Mouse (Mus musculus) erythroblast, adult 5-6 weeks (primary cell): ENCODE data around the gene Gm20489. TPM values are rescaled to one million over a fixed set of nuclear protein-coding genes. Genes with fewer than 3 reads are reported as not detected.

Experiments
- ATAC-seq: replicated peaks from 2 replicates; pipeline ENCODE4 v1.8.0; 2016; ENCODE audit warnings: moderate number of reproducible peaks, mild to moderate bottlenecking, moderate TSS enrichment, inconsistent platforms; ENCODE audit not compliant: poor library complexity, low FRiP score, severe bottlenecking
- total RNA-seq, 2 experiments: library from RNA; stranded (forward) in 1 of 2; stranded (reverse) in 1 of 2; fragments of 150-400 nt in 1 of 2; fragments of 200-764, 138-1000 nt in 1 of 2; gene quantifications; 2 replicates each; pipeline versions ENCODE4 v1.2.3 to v1.2.4; 2015 to 2017; ENCODE audit warnings: low replicate concordance in 2 of 2

Gm20489 gene
- total RNA-seq (2015; ENCODE audit: low replicate concordance) (not detected in 2 replicates), total RNA-seq (2017; ENCODE audit: low replicate concordance) (not detected in 2 replicates)

DNA sequence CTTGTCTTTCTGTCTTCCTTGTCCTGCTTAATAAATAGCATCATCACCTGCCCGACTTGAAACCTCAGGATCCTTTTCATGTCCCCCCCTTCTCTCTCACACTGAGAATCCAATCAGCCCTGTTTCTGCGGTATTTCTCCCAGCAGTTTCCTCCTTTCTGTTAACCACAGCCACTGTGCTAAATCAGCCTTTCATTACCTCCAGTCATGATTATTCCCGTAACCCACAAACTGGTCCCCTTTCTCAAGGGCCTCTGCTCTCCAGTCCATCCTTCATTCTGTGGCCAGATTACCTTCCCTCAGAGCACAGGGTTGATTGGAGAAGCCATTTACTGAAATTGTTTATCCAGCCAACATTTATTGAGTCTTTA lies at the start of gene Gm20489:
Gm20489 (minus strand) TSS at position 269 of the 370 bp plus-strand sequence.
- no peak for ATAC-seq

DNA sequence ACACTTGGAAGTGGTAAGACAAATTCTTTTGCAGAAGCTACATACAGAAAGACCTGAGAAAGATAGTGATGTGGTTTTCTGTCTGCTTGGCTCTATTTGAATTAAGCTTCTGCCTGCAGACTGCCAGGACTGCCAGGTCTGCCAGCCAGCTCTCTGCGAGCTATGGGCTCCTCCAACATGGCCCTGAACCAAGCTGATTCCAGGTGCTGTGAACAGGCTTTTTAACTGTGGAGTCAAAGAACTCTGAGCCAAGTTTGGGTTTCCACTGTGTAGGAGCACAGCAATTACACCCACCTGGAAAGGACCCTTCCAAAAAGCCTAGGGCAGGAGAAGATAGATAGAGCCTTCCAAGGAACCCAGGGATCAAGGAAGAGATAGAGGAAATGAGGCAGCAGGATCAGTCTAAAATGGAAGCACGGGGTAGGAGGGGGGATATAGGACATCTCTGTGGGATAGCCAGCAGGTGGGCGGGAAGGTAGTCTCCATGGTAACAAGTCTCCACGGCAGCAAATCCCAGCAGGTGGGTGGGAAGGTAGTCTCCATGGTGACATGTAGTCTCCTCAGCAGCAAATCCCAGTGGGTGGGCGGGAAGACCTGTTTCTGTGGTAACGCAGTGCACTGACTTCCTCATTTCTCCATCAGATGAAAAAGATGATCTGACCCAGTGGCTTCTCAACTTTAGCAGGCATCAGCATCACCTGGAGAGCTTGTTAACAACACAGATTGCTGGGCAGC lies 45.0 kb upstream of the Gm20489 start:
- ATAC-seq = no peak

DNA sequence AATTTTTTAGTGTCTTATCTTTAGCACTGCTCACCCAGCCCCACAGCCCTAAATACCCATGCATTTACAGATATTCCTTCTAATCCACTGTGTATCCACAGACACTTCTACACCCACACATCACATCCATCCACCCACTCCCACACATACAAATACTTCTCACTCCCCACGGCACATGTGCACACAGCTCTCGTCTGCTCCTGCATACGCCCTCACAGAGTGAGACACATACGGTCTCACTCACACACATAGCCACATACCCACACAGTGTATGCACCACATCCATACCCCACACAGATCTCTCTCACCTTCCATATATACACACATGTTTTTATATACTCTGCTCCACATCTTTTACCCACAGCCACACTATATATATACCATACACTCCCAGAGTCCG lies 40.5 kb upstream of the Gm20489 start:
- ATAC-seq = no peak

DNA sequence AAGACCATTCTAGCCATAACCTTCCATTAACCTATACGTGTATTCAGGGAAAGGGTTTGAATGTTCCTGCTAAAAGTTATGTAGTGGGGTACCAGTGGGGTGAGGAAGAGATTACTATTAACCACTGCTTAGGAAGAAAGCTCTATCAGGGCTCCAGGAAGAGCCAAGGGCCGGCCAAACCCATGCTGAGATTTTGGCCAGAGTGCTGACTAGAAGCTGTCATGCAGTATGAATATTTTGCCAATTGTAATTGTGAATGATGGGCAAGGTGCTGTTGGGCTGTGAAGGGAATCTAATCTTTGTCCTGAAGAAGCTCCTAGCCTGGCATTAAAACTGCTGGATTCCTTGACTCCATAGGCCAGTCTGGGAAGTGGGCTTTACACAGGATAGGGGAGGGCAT lies 35.8 kb upstream of the Gm20489 start:
- no peak for ATAC-seq

DNA sequence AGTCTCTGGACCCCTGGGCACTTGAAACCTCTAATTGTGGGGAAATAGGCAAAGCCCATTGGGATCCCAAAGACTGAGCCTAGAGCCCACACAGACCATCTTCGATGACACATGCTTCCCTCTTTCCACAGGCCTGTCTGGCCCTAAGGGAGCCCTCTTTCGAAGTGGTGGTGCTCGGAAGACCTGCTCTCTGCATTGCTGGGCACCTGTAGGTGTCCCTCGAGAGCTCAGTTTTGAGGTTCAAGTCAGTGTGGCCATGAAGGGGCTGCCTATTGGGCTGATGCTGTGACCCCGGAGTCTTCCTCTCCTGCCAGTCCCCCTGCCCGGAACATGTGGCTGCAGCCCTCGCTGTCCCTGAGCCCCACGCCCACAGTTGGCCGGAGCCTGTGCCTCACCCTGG lies 32.8 kb upstream of the Gm20489 start:
- ATAC-seq = no peak

DNA sequence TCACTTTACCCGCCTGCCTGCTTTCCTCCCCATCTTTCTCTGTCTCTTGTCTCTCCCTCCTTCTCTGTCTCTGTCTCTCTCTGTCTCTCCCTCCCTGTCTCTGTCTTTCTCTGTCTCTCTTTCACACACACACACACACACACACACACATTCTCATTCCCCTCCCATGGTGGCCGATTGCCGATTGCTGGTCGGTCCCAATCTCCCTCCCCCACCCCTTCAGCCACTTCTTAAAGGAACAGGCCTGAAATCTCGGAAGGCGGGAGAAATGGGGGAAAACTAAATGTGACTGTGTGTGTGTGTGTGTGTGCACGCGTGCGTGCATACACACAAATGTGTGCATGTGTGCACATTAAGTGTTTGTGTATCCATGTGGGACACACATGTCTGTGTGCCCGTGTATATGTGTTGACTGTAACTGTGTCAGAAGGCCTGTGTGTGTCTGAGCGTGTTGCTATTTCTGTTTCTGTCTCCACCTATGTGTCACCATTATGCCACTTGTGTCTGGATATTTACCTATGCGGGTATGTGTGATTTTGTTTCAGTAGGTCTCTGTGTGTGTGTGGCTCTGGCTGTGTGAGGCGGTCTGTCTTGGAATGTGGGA lies 31.7 kb upstream of the Gm20489 start:
- ATAC-seq = no peak

DNA sequence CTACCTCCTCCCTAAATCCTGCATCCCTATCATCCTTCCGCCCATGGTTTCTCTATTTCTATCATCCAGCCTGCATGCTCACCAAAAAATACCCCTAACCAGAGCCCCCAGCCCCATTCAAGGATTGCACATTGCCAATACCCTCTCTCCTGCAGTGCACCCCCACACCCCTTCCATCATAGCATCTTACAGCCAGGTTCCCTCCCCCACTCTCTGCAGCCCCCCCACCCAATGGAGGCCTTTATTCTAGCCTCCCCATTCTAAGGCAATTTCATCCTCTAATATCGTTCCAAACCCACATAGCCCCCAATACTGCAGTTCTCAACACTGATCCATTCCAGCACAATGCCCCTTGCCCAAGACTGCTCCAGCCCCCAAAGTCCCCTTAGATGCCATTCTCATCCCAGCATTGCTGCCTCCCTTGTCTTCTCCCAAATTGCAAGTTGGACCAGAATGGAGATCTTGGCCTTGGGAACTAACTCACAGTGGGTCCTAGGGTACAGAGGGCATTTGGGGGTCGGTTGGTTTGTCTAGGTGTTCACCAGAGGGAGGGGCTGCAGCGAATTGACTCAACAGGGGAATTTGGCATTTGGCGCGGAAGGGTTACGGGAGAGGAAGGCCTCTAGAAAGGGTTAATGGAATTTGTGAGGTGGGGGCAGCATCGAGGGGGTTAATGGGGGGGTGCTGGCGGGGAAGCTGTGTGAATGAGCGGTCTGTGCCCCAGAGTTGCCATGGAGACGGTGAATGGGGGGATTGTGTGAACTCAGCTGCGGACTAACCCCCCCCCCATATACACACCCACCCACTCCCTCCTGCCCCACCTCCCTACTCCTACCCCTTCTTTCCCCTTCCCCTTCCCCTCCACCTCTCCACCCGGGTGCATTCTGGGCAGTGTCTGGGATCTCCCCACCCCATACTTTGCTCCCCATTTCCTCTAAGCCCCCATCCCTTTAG lies 30.9 kb upstream of the Gm20489 start:
- ATAC-seq = no peak

DNA sequence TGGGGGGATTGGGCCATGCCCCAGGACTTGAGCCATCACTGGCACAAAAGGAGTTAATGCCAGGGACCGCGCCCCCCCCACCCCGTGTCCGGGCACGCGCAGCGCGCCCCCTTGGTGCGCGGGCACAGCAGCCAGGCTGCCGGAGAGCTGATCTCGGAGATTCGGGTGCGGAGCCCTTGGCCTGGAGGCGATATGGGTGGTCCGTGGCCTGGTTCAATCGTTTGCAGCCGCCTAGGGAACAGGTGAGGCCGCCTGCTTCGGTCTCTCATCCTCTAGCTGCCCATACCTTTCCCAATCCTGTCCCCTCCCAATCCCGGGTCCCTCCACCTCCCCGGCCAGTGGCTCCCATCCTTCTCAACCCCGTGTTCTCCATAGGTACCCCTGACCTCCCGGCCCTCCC lies 30.2 kb upstream of the Gm20489 start, which contains the start of gene Nlgn3:
Nlgn3 (plus strand) TSS at position 114 of the 400 bp plus-strand sequence.
- ATAC-seq = no peak

DNA sequence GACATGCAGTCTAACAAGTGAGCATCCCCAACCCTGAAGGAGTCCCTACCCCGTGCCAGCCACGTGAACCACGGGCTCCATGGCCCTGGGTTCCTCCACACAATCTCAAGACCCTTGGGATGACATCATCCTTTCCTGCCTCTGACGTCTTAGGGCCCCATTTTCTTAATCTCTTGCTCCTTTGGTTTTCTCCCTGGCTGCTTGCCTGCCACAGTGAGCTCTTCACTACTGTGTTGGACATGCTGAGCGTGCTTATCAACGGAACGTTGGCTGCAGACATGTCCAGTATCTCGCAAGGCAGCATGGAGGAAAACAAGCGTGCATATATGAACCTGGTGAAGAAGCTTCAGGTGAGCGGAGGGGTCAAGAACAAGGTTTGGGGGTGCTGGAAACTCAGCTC lies 21.3 kb upstream of the Gm20489 start:
- peak; percentile 71 for ATAC-seq

DNA sequence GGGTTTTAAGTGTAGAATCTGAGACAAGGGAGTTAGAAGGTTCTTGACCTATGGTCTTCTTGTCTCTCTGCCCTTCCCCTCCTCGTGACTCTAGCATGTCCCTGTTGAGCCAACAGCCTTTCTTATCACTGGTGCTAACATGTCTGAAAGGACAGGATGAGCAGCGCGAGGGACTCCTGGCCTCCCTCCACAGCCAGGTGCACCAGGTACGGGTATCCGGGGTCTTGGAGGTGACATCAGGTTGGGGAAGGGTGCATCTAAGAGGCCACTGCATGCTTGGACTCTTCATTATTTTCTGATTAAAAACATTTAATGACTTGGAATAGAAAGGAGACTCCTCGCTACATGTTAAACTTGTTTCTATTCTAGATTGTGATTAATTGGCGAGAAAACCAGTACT lies 20.2 kb upstream of the Gm20489 start:
- no peak for ATAC-seq

DNA sequence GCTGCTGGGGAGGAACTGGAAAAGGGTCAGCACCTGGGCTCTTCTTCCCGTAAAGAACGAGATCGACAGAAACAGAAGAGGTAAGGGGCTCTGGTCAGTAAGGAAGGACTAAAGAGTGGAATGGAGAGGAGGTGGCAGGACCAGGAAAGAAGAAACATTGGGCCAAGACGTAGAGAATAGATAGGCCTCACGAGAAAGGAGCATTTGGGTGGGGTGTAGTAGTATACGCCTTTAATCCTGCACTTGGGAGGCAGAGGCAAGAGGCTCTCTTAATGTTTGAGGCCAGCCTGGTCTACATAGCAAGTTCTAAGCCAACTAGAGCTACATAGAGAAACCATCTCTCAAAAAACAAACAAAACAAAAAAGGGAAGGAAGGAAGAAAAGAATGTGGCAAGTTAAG lies 19.6 kb upstream of the Gm20489 start:
- 0 out of 2 replicates have a peak, but pooled peaks have one; percentile 32 for ATAC-seq

DNA sequence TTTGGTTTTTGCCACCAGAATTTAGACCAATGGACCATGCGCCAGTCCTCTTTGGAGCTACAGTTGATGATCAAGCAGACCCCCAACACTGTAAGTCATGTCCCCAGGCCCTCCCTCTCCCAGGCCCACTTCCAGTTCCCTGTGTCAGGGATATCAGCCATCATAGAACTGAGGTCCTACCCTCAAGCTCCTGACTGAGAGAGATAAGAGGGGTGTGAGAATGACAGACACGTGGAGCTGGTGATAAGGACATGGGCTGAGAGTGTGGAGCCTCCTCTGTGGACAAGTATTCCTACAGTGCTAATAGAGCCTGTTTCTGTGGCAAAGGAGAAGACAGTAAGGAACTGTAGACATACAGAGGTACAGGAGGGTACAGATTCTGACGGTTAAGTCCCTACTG lies 18.7 kb upstream of the Gm20489 start:
- ATAC-seq = peak; percentile 84

DNA sequence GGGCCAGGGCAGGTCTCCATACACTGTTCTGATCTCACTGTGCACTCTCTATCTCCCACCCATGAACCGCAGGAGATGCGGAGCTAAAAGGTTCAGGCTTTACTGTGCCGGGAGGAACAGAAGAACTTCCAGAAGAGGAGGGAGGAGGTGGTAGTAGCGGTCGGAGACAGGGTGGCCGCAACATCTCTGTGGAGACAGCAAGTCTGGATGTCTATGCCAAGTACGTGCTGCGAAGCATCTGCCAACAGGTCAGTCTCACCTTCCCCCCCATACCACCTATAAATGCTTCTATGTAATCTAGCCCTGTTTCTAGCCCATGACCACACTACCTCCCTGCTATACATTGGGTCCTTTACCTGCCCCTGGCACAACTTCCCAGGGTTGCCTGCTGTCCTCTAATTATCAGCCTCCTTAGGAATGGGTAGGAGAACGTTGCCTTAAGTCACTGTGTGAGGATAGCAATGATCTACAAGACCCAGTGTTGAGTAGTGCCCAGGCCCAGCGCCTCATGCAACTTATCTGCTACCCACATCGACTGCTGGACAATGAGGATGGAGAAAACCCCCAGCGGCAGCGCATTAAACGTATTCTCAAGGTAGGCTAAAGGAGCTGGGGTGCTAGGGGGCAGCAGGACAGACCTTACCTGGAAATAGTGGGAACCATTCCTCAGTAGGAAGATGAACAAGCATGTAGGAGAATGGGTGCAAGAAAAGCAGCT lies 17.3 kb upstream of the Gm20489 start:
- ATAC-seq = no peak

DNA sequence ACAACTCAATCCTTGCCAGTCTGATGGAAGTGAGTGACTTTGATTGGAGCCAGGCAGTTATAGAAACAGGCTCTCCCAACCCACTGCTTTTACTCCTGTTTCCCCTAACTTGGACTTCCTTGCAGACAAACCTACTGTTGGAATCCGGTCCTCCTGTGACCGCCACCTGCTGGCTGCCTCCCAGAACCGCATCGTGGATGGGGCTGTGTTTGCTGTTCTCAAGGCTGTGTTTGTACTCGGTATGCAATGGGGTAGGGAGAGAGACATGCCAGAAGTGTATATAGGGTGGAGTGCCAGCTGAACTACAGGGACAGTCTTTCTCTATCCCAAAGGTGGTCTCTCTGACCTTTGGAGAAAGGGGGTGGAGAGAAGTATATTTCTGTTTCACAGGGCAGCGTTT lies 16.7 kb upstream of the Gm20489 start:
- ATAC-seq = peak; percentile 58

DNA sequence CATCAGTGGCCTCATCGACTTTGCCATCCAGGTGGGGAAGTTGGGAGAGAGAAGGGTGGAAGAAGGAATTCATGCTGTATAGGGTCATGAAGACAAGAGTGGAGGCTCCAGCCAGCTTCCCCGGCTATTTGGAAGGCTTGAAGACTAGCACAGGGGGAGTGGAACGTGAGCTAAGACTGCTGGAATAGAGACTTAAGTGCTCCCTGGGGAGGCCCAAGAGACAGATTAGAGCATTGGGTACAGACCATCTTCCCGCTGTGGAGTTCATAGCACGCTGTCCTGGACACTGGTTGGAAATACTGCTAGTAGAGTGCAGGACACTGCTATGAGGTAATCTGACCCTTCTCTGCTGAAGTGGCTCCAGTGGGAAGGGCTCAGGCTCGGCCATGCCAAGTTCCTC lies 14.0 kb upstream of the Gm20489 start:
- ATAC-seq = no peak

DNA sequence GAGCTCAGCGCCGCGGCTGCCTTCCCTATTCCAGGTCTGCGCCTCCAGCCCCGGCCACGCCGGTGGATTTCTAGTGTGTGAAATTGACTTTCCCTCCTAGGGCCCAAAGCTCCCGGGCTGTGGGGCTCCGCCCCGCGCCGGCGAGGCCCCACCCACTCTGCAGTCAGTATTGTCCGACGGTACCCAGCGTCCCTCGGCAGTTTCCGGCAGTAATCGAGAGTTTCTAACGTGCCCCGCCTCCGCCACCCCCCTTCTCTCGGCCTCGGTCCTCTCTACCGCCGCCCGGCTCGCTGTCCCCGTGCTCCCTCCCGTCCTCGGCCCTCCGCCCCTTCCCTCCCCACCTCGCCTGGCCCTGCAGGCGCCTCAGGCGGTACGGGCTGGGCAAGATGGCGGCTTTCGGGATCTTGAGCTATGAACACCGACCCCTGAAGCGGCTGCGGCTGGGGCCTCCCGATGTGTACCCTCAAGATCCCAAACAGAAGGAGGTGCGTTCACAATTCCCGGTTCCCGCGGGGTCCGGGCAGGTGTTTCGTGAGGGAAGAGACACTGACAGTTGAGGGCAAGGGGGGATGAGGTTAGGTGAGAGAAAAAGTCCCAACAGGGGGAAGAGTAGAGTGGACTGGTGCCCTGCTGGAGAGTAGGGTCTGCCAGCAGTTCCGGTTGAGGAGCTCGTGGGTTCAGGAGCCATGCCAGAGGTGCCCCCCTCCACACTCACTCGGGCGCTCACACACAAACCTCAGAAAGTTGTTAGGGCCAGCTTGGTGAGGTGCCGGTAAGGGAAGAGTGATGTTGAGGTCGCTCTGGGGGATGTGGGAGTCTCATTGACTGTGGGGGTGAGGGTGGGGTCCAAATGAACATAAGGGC lies 5.3 kb upstream of the Gm20489 start, which contains the start of gene Med12:
Med12 (plus strand) TSS at position 156 of the 864 bp plus-strand sequence.
- ATAC-seq = peak; percentile 98

DNA sequence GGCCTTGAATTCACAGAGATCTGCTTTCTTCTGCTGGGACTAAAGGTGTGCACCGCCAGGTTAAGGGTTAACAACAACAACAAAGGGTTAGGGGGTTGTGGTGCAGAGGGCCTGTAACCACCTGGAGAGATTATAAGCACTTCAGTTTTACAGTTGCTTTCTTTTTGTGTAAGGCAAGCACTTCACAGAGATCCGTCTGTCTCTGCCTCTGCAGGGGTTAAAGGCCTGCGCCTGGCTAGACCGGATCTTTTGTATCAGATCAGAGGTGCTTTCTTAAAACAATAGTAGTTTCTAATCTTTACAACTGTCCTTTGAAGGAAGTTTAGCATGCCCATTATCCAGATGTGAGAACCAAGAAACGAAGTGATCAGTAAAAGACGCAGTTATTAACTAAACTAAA lies 4.6 kb upstream of the Gm20489 start:
- ATAC-seq = 0 out of 2 replicates have a peak, but pooled peaks have one; percentile 7

DNA sequence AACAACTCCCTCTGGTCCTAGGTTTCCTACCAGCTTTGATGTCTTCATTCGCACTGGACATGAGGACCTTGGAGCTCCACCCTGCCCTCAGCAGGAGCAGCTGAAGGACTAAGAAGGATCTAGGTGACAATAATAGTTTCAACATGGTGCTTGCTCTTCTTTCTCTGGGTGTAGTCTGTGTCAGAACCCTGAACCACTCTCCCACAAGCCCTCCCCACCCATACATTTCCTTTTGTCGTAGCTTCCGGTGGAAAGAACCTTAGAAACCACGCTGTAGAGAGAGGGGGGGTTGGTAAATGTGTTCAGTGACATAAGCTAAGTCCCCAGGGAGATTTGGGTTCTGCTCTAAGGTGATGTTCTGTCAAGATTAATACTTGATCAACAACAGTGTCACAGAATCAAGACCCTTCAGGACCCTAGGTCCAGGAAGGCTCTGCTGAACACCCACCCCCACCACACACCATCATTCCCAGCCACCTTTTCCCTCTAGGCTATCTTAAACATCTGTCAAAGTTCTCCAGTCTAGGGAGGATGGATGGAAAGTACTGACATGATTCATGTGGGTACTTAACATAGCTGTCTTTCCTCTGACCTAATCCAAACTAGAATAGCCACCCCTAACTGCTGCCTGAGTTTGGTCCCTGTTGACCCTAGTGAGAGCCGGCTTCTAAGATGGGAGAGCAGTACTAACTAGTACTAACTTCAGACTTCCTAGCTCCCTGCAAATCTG lies 633 bp downstream of the Gm20489 start, which contains the start of gene Il2rg:
Il2rg (minus strand) TSS at position 231 of the 730 bp plus-strand sequence.
- ATAC-seq = no peak
